Mouse (Mus musculus): Measurements from ENCODE around the gene Tmem130. TPM values are rescaled to one million over a fixed set of nuclear protein-coding genes. Genes with fewer than 3 reads are reported as not detected.
A peak's percentile ranks its signal among the peaks of the same experiment; 100 is the strongest.

Gene Tmem130
- polyA plus RNA-seq, 1 experiment from 2014 or later, result 19.6 TPM

- H3K36me3 ChIP-seq (ENCODE audit: control insufficient read depth, insufficient read depth, low read length), result no peaks in the 10 kb centered on the region
These were observed 66.1 kb downstream of the Tmem130 start for GRCm38 (mm10) chr5:144695289-144696060.

GRCm38 (mm10) chr5:144694161-144694560 lies 67.5 kb downstream of the Tmem130 start:
- Histone ChIP-seq H3K9me3 (ENCODE audit: control insufficient read depth, low read length) (no peaks in the 10 kb centered on the region), H3K27me3 (ENCODE audit: control insufficient read depth, insufficient read depth, low read length) (no peaks in the 10 kb centered on the region), H3K4me3 (ENCODE audit: low read depth, low read length) (no peak overlapping the region), H3K4me1 (ENCODE audit: control insufficient read depth, insufficient read depth, low read length) (0 out of 2 replicates have a peak, but pooled peaks cover 5% of the 10 kb centered on the region), H3K4me2 (ENCODE audit: low read depth) (no peak overlapping the region), H3K27ac (ENCODE audit: low read depth, low read length) (no peak overlapping the region), H3K9ac (ENCODE audit: low read length) (no peak overlapping the region), H3K36me3 (ENCODE audit: control insufficient read depth, insufficient read depth, low read length) (no peaks in the 10 kb centered on the region)
- 80% methylated on average over 4 of the region's 4 CpGs for WGBS
- no peak for ATAC-seq (ENCODE audit: insufficient read depth, low FRiP score, low TSS enrichment)
- no peak for DNase-seq (ENCODE audit: low spot score)

More at GRCm38 (mm10) chr5:144695289-144696060, 66.1 kb downstream of the Tmem130 start:
- ATAC-seq (ENCODE audit: insufficient read depth, low FRiP score, low TSS enrichment), result no peak
- WGBS, result 75% methylated on average over 8 of the region's 8 CpGs
- Histone ChIP-seq H3K9me3 (ENCODE audit: control insufficient read depth, low read length) (no peaks in the 10 kb centered on the region), H3K27ac (ENCODE audit: low read depth, low read length) (no peak overlapping the region), H3K4me3 (ENCODE audit: low read depth, low read length) (no peak overlapping the region), H3K9ac (ENCODE audit: low read length) (no peak overlapping the region), H3K4me2 (ENCODE audit: low read depth) (no peak overlapping the region), H3K4me1 (ENCODE audit: control insufficient read depth, insufficient read depth, low read length) (0 out of 2 replicates have a peak, but pooled peaks cover 5% of the 10 kb centered on the region), H3K27me3 (ENCODE audit: control insufficient read depth, insufficient read depth, low read length) (no peaks in the 10 kb centered on the region)
- DNase-seq (ENCODE audit: low spot score), result no peak

- WGBS, result 53% methylated on average over 4 of the region's 4 CpGs
- 0 out of 2 replicates have a peak, but pooled peaks cover 5% of the 10 kb centered on the region for H3K4me1 ChIP-seq (ENCODE audit: control insufficient read depth, insufficient read depth, low read length)
- H3K9ac ChIP-seq (ENCODE audit: low read length), result no peak overlapping the region
- H3K4me3 ChIP-seq (ENCODE audit: low read depth, low read length), result no peak overlapping the region
- no peaks in the 10 kb centered on the region for H3K9me3 ChIP-seq (ENCODE audit: control insufficient read depth, low read length)
- no peak overlapping the region; the same call in 1 of the 2 replicates for H3K27ac ChIP-seq (ENCODE audit: low read depth, low read length)
- ATAC-seq (ENCODE audit: insufficient read depth, low FRiP score, low TSS enrichment) (no peak), DNase-seq (ENCODE audit: low spot score) (peak; percentile 58)
- no peak overlapping the region for H3K4me2 ChIP-seq (ENCODE audit: low read depth)
- no peaks in the 10 kb centered on the region for H3K27me3 ChIP-seq (ENCODE audit: control insufficient read depth, insufficient read depth, low read length)
- no peaks in the 10 kb centered on the region for H3K36me3 ChIP-seq (ENCODE audit: control insufficient read depth, insufficient read depth, low read length)
These were observed 70.2 kb downstream of the Tmem130 start for GRCm38 (mm10) chr5:144691421-144691820.

GRCm38 (mm10) chr5:144688371-144688770 lies 73.2 kb downstream of the Tmem130 start:
- ATAC-seq (ENCODE audit: insufficient read depth, low FRiP score, low TSS enrichment) (no peak), DNase-seq (ENCODE audit: low spot score) (no peak)
- no peaks in the 10 kb centered on the region for H3K27me3 ChIP-seq (ENCODE audit: control insufficient read depth, insufficient read depth, low read length)
- H3K36me3 ChIP-seq (ENCODE audit: control insufficient read depth, insufficient read depth, low read length), result no peaks in the 10 kb centered on the region
- WGBS, result 65% methylated on average over 4 of the region's 4 CpGs
- H3K4me2 ChIP-seq (ENCODE audit: low read depth), result no peak overlapping the region
- no peak overlapping the region for H3K27ac ChIP-seq (ENCODE audit: low read depth, low read length)
- 0 out of 2 replicates have a peak, but pooled peaks cover 5% of the 10 kb centered on the region for H3K4me1 ChIP-seq (ENCODE audit: control insufficient read depth, insufficient read depth, low read length)
- H3K9ac ChIP-seq (ENCODE audit: low read length), result no peak overlapping the region
- no peak overlapping the region for H3K4me3 ChIP-seq (ENCODE audit: low read depth, low read length)
- no peaks in the 10 kb centered on the region for H3K9me3 ChIP-seq (ENCODE audit: control insufficient read depth, low read length)

Other genes starting within 250 kb of the Tmem130 start
- 2.8 TPM in 2 replicates for gene Nptx2, start 215.9 kb downstream of the Tmem130 start, polyA plus RNA-seq (2014; fragmentation: Nextera tagmentation; extraction: Ambion mirVana)
- 96.8 and 99.2 TPM in 2 replicates for gene Trrap, start 5.9 kb upstream of the Tmem130 start, polyA plus RNA-seq (2014; fragmentation: Nextera tagmentation; extraction: Ambion mirVana)
- 19.6 and 21.3 TPM in 2 replicates for gene Smurf1, start 204.0 kb upstream of the Tmem130 start, polyA plus RNA-seq (2014; fragmentation: Nextera tagmentation; extraction: Ambion mirVana)